Mouse (Mus musculus) forebrain, postnatal 0 days (tissue): ENCODE measurements around the gene Cacna1e. TPM values are rescaled to one million over a fixed set of nuclear protein-coding genes. Genes with fewer than 3 reads are reported as not detected.

Experiments
- ATAC-seq: fragments of 200-750 bp; cut with Nextera tagmentation; 2 replicates; pipeline ENCODE4 v1.8.0; 2017; ENCODE audit warnings: mild to moderate bottlenecking, moderate library complexity
- DNase-seq: peaks from one replicate; pipeline ENCODE4 v3.0.0-alpha.2; 2015
- H3K27ac ChIP-seq: fragments of 300-500 bp; sonication (generic); 2 replicates; pipeline ENCODE4 v1.5.1; 2014; ENCODE audit warnings: low read depth, mild to moderate bottlenecking, antibody characterized with exemption, low read length, moderate library complexity, mixed read lengths
- H3K27me3 ChIP-seq: fragments of 300-500 bp; sonication (generic); 2 replicates; pipeline ENCODE4 v1.6.1; 2014; ENCODE audit warnings: mild to moderate bottlenecking, low read length, mixed read lengths; ENCODE audit not compliant: insufficient read depth
- H3K36me3 ChIP-seq: fragments of 300-500 bp; sonication (generic); 2 replicates; pipeline ENCODE4 v1.6.1; 2014; ENCODE audit warnings: mild to moderate bottlenecking, moderate library complexity; ENCODE audit not compliant: insufficient read depth
- H3K4me1 ChIP-seq: fragments of 300-500 bp; sonication (generic); 2 replicates; pipeline ENCODE4 v1.6.1; 2014; ENCODE audit warnings: antibody characterized with exemption; ENCODE audit not compliant: insufficient read depth
- H3K4me2 ChIP-seq: fragments of 300-500 bp; sonication (generic); 2 replicates; pipeline ENCODE4 v1.6.1; 2014; ENCODE audit warnings: low read depth, mild to moderate bottlenecking, moderate library complexity
- H3K4me3 ChIP-seq: fragments of 300-500 bp; sonication (generic); 2 replicates; pipeline ENCODE4 v1.5.1; 2014; ENCODE audit warnings: low read depth, low read length, mixed read lengths
- H3K9ac ChIP-seq: fragments of 300-500 bp; sonication (generic); 2 replicates; pipeline ENCODE4 v1.6.1; 2014; ENCODE audit warnings: mild to moderate bottlenecking
- H3K9me3 ChIP-seq: fragments of 300-500 bp; sonication (generic); 2 replicates; pipeline ENCODE4 v1.6.1; 2016; ENCODE audit warnings: low read length
- CTCF ChIP-seq: sonication (generic); IDR thresholded peaks from 2 replicates; pipeline ENCODE4 v1.5.1; 2016; ENCODE audit warnings: antibody characterized with exemption, control low read depth, low read depth
- WGBS: fragments of 180-500 bp; shearing (Covaris S2); extraction: QIAGEN DNeasy Blood & Tissue Kit; methylation state at CpG from one replicate; pipeline ENCODE4 v1.1.7; 2014; 5-methylcytosine and 5-hydroxymethylcytosine counted together
- polyA plus RNA-seq: library from polyadenylated mRNA; unstranded; fragments of >200 nt; fragmentation: Nextera tagmentation; extraction: Ambion mirVana; gene quantifications from 2 replicates; pipeline ENCODE4 v1.2.1, GENCODE M21; 2015
- total RNA-seq: library from RNA; depleted of rRNA; stranded (reverse); fragments of >200 nt; gene quantifications from 2 replicates; pipeline ENCODE4 v1.2.3, GENCODE M21; 2014

The Cacna1e gene
- total and polyA plus RNA-seq, 2 experiments from 2014 or later: 7.2 to 74.0 TPM

- no peaks in the 10 kb centered on the region for H3K36me3 ChIP-seq
- DNase-seq (no peak), ATAC-seq (no peak)
- H3K27me3 ChIP-seq: no peaks in the 10 kb centered on the region
- 82% methylated on average over 6 of the region's 6 CpGs for whole genome bisulfite sequencing
- no peak for TF ChIP-seq CTCF
- no peak overlapping the region for H3K9ac ChIP-seq
- H3K27ac ChIP-seq: no peak overlapping the region
- no peaks in the 10 kb centered on the region for H3K9me3 ChIP-seq
- H3K4me2 ChIP-seq: no peak overlapping the region
- no peaks in the 10 kb centered on the region for H3K4me1 ChIP-seq
- no peak overlapping the region for H3K4me3 ChIP-seq
These were observed 33.6 kb downstream of the Cacna1e start for GRCm38 (mm10) chr1:154850515-154851287.

GRCm38 (mm10) chr1:154848683-154849579 is 35.4 kb downstream of the Cacna1e start:
- H3K9ac ChIP-seq: no peak overlapping the region
- H3K27ac ChIP-seq: no peak overlapping the region
- no peaks in the 10 kb centered on the region for H3K36me3 ChIP-seq
- no peak overlapping the region for H3K4me3 ChIP-seq
- TF ChIP-seq CTCF: no peak
- no peaks in the 10 kb centered on the region for H3K9me3 ChIP-seq
- DNase-seq (no peak), ATAC-seq (no peak)
- H3K4me2 ChIP-seq: no peak overlapping the region
- 87% methylated on average over 6 of the region's 6 CpGs for WGBS
- no peaks in the 10 kb centered on the region for H3K4me1 ChIP-seq
- no peaks in the 10 kb centered on the region for H3K27me3 ChIP-seq

GRCm38 (mm10) chr1:154846900-154847299 is 37.4 kb downstream of the Cacna1e start:
- Histone ChIP-seq H3K4me1 (no peaks in the 10 kb centered on the region), H3K9ac (no peak overlapping the region), H3K4me2 (no peak overlapping the region), H3K27me3 (no peaks in the 10 kb centered on the region), H3K27ac (no peak overlapping the region), H3K36me3 (no peaks in the 10 kb centered on the region), H3K9me3 (no peaks in the 10 kb centered on the region), H3K4me3 (no peak overlapping the region)
- no peak for TF ChIP-seq CTCF
- DNase-seq (no peak), ATAC-seq (no peak)
- WGBS: 90% methylated on average over 2 of the region's 2 CpGs

- ATAC-seq: no peak
- no peak for TF ChIP-seq CTCF
- no peaks in the 10 kb centered on the region for H3K4me1 ChIP-seq
- no peak overlapping the region for H3K4me2 ChIP-seq
- H3K9ac ChIP-seq: no peak overlapping the region
- H3K9me3 ChIP-seq: no peaks in the 10 kb centered on the region
- no peaks in the 10 kb centered on the region for H3K27me3 ChIP-seq
- WGBS: 54% methylated on average over 2 of the region's 2 CpGs
- H3K36me3 ChIP-seq: no peaks in the 10 kb centered on the region
- H3K4me3 ChIP-seq: no peak overlapping the region
- no peak for DNase-seq
- no peak overlapping the region for H3K27ac ChIP-seq
These were observed 40.9 kb downstream of the Cacna1e start for GRCm38 (mm10) chr1:154843427-154843826.

GRCm38 (mm10) chr1:154842336-154842735 is 42.0 kb downstream of the Cacna1e start:
- DNase-seq (no peak), ATAC-seq (no peak)
- Histone ChIP-seq H3K4me3 (no peak overlapping the region), H3K9ac (no peak overlapping the region), H3K9me3 (no peaks in the 10 kb centered on the region), H3K36me3 (no peaks in the 10 kb centered on the region), H3K4me2 (no peak overlapping the region), H3K27me3 (no peaks in the 10 kb centered on the region), H3K4me1 (no peaks in the 10 kb centered on the region), H3K27ac (no peak overlapping the region)
- 84% methylated on average over 5 of the region's 5 CpGs for WGBS
- TF ChIP-seq CTCF: no peak

- Histone ChIP-seq H3K27ac (no peak overlapping the region), H3K9ac (no peak overlapping the region), H3K4me3 (no peak overlapping the region), H3K9me3 (no peaks in the 10 kb centered on the region), H3K36me3 (no peaks in the 10 kb centered on the region), H3K4me1 (no peaks in the 10 kb centered on the region), H3K27me3 (no peaks in the 10 kb centered on the region), H3K4me2 (no peak overlapping the region)
- DNase-seq (no peak), ATAC-seq (no peak)
- 85% methylated on average over 6 of the region's 6 CpGs for WGBS
- no peak for TF ChIP-seq CTCF
These were observed 43.2 kb downstream of the Cacna1e start for GRCm38 (mm10) chr1:154841057-154841630.

GRCm38 (mm10) chr1:154839272-154839671 is 45.0 kb downstream of the Cacna1e start:
- WGBS: 90% methylated on average over 4 of the region's 4 CpGs
- H3K27ac ChIP-seq: no peak overlapping the region
- H3K4me2 ChIP-seq: no peak overlapping the region
- H3K4me1 ChIP-seq: peaks cover 4% of the 10 kb centered on the region; the same call in 1 of the 2 replicates
- no peaks in the 10 kb centered on the region for H3K36me3 ChIP-seq
- no peaks in the 10 kb centered on the region for H3K9me3 ChIP-seq
- no peak for DNase-seq
- no peak overlapping the region for H3K9ac ChIP-seq
- no peak for ATAC-seq
- TF ChIP-seq CTCF: no peak
- H3K4me3 ChIP-seq: no peak overlapping the region
- H3K27me3 ChIP-seq: no peaks in the 10 kb centered on the region
